Mouse (Mus musculus) layer of hippocampus, postnatal 14 days (tissue): ENCODE results near the gene Hnrnpu. TPM values are rescaled to one million over a fixed set of nuclear protein-coding genes. Genes with fewer than 3 reads are reported as not detected.

ENCODE experiments used
- DNase-seq, 2 experiments: peaks; one replicate each; pipeline ENCODE4 v3.0.0; 2021 to 2022; ENCODE audit warnings: low spot score in 2 of 2, mixed read lengths in 1 of 2
- total RNA-seq, 2 experiments: library from RNA; stranded (reverse); gene quantifications; 2 replicates each; pipeline ENCODE4 v1.2.3; 2021

The Hnrnpu gene
- total RNA-seq, 2 experiments from 2014 or later, result 415 to 422 TPM

DNA sequence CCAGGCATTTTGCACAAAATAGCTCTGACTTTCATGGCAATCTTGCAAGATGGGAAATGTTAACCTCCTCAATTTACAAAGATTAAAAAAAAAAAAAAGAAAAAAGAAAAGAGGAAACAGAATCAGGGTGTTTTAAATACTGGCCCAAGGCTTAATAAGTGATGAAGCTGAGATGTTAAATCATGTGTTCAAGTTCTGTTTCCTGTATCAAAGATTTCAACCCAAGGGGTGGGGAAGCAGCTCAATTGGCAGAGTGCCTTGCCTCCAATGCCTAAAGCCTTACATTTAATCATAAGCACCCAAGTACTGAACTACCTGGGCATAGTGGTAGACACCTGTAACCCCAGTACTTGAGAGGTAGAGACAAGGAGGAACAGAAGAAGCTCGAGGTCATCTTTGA lies 4.5 kb upstream of the Hnrnpu start:
- no peak for DNase-seq

GRCm38 (mm10) chr1:178341435-178341834 lies 3.8 kb upstream of the Hnrnpu start:
- DNase-seq, result no peak

GRCm38 (mm10) chr1:178340213-178340612 lies 2.6 kb upstream of the Hnrnpu start:
- no peak for DNase-seq

DNA sequence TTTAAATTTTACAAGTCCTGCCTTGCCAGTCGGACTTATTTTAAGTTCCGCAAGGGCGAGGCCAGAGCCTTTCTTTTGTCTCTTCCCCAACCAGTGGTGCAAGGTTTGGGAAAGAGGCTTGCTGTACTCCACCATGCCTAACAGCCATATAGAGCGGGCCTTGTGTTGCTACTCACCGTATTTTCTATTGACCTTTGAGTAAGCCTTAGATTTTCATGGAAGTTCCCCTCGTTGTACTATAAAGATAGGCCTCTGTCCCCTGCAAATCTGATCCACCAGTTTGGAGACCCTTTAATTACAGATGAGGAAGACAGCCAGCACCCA lies 683 bp upstream of the Hnrnpu start:
- DNase-seq, result no peak

GRCm38 (mm10) chr1:178336777-178337481 lies 668 bp downstream of the Hnrnpu start:
- no peak for DNase-seq

DNA sequence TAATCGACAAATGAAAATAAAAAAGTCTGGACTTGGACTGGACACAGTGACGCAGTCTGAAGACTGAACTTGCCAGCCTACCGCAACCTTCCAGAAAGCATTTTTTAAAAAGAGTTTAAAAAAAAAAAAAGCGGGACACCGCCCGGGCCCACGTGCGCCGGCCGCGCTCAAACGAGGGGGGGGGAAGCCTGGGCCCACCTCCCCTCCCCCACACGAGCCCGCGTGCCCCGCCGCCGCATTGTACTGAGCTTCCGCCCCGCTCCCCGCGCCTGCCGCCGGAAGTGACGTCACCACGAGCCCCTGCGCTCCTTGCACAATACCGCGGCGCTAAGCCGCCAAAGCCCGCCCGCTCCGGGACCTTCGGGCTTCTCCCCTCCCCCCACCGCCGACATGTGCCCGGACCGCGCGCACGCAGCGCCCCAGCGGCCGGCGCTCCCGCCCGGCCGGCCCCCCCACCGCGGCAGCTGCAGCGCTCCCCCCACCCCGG lies 1.3 kb downstream of the Hnrnpu start:
- DNase-seq, result peak; percentile 91 to 94

DNA sequence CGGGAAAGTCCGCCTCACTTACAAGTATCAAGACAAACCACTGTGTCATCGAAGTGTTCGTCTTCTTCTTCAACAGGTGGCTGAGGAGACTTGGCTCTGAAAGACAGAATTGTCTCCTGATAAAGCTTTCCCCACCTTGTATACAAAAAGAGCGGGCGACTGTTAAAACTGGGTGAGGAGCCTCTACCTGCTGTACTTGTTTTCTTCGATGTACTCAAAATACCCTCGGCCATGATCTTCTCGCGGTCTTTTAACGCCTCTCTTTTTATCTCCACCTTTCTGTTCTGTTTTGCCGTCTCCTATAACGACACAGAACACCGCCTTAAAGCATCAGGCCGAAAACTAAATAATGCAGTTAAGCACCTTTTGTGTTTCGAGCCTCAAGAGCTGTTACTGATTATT lies 1.7 kb downstream of the Hnrnpu start:
- no peak for DNase-seq

DNA sequence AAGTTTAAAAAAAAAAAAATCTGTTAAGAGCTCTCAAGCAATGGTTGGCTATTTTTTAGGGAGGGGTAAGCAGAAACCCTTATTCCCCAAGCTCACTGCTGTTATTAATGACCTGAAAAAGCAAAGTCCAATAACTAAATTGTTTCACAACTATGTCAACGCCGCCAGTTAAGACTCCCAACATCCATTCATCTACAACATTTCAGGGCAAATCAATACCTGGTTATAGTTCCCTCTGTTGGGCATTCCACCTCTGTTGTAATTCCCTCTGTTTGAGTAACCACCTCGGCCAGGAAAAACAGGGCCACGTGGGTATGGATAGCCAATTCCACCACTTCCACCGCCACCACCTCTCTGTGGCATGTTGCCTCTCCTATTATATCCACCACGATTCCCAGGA lies 7.7 kb downstream of the Hnrnpu start:
- no peak for DNase-seq

DNA sequence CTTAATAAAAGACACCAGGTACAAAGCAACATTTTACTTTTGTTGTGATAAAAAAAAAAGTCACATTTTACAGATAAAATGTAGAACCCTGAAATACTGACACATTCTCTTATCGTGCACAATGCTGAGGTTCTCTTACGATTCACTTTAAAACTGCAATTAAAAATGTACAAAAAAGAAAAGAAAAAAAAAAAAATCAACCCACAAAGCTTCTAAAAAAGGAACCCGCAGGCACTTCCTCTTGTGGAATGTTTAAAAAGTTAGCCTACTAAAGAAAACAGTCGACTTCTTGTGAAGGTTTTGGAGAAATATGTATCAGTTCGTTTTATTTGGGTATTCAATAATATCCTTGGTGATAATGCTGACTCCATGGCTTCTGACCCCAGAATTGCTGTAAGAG lies 8.6 kb downstream of the Hnrnpu start:
- DNase-seq, result no peak

- DNase-seq, result no peak
Measured at GRCm38 (mm10) chr1:178326950-178327349, 10.6 kb downstream of the Hnrnpu start.

DNA sequence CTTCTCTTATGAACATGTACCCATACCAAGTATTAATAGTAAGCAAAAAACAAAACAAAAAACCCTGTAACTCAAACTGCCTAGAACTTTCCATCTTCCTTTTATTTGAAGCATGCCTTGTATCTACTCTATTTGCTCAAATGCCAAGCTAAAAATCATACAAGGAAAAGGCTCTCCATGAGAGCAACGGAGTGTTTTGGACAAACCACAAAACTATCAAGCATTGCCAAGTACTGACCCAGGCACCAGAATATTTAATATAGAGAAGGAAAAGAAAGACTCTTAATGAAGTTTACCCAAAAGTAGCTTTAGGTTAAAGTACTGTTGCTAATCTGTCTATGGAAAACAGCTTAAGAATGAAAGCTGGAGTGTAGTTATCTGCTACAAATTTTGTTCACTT lies 11.2 kb downstream of the Hnrnpu start:
- no peak for DNase-seq

- no peak for DNase-seq
Measured at GRCm38 (mm10) chr1:178324568-178324967, 13.0 kb downstream of the Hnrnpu start.

GRCm38 (mm10) chr1:178323235-178323634 lies 14.4 kb downstream of the Hnrnpu start:
- no peak for DNase-seq

- DNase-seq, result no peak
Measured at GRCm38 (mm10) chr1:178321730-178322357, 15.8 kb downstream of the Hnrnpu start.

DNA sequence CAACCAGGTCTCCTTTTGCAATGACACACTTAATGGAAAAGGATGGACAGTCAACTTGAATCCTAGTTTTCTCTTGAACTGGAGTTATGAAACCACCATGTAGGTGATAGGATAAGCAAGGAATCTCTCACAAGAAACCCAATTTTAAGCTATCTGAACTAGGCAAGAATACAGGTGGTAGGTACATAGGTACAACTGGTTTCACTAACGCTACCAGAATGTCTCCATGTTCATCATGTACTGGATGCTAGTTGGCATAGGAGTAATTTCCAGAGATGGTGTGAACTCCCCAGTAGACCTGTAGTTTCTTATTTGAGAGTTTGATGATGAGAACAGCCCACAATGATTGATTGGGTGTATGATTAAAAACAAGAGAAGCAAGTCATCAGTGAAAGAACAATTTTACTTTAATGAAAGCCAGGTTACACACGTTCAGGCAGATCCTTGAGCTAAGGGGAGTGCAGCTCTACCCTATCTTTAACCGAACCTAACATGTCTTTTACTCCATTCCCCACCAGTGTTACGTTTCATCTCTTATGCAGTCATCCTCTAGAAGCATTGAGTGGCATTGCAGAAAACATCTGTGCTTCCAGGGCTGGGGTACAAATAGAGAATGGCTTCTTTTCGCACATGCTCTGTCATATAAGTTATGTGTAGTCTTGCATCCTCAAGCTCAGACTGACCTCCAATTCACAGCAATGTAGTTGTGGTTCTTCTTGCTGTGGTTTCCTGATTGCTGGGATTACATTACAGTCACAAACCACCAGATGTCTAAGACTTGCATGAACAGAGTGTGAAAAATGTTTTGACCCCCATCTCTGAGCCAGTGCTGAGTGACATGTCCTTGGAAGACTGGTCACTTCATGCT lies 16.6 kb downstream of the Hnrnpu start:
- DNase-seq, result peak in 1 of 2 experiments; percentile 17

DNA sequence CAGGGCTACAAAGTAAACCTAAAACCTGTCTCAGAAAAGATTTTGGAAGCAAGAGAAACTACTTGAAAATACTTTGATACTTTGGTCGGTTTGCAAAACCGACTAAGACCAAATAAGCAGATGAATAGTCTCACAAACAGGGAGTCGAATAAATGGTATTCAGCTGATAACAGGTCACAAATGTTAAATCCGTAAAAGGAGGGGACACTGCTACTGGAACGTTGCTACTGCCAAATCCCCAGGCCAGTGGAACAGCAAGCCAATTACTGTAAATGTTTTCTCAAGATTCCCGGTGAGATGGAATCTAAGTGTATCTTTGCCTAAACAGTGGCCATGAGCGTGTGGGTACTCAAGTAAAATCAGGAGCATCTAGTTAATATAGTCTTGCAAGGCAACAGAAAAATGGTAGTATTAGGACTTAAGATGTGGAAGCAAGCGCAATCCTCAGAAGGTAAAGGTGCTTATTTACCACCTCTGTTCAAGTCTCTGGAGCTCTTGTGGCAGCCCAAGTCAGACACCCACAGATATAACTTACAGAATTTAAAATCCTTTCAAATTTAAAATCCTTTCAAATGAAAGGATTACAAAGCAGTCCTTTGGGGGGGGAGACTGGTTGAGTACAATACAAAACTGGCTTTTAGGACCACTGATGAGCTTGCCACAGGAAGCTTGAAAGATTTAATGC lies 17.4 kb downstream of the Hnrnpu start:
- DNase-seq, result peak in 1 of 2 experiments; percentile 18

- peak; percentile 39 to 47 for DNase-seq
Measured at GRCm38 (mm10) chr1:178319295-178320037, 18.1 kb downstream of the Hnrnpu start.

DNA sequence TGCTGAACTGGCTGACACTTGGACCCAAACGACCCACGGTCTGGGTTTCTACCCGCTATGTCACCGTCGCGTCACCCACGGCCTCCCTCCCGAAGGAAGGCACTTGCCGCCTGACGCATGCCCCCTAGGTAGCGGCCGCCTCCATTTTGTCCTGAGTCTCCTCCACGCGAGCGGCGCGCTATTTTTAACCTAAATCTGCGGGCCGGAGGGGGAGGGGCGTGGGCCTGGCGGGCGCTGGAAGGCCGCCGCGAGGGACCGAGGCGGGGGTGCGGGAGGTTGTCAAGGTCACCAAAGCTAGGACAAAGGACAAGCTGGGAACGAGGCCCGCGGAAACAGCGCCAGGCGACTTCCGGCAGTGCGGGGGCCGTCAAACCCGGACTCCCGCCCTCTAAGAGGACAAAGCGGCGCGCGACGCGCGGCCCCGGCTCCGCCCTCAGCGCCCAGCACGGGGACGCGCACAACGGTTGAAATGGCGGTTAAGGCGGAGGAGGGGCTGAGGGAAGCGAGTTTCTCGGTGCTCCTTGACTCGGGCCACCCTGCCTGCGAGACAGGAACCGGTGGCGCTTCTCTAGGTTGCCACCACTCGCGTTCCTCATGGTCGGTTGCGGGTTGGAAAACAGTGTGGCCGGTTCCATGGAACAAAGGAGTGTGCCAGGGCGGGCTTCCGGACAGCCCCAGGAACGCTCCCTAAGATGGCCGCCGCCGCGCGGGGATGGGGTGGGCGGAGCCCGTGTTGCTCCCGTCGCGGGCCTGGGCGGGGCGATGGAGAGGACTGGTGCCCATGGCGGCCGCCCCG lies 19.0 kb downstream of the Hnrnpu start, which contains the start of gene Cox20:
TSS of gene Cox20 (plus strand) at position 742 of the 796 bp plus-strand sequence.
- peak; percentile 95 to 97 for DNase-seq

GRCm38 (mm10) chr1:178318002-178318388 lies 19.6 kb downstream of the Hnrnpu start:
- DNase-seq, result no peak
